Mouse (Mus musculus): Measurements from ENCODE around the gene Hist1h2ah. TPM values are rescaled to one million over a fixed set of nuclear protein-coding genes. Genes with fewer than 3 reads are reported as not detected.
A peak's percentile ranks its signal among the peaks of the same experiment; 100 is the strongest.

Hist1h2ah gene
- total RNA-seq, 2 experiments from 2014 or later = 11.4 to 25.4 TPM

DNA sequence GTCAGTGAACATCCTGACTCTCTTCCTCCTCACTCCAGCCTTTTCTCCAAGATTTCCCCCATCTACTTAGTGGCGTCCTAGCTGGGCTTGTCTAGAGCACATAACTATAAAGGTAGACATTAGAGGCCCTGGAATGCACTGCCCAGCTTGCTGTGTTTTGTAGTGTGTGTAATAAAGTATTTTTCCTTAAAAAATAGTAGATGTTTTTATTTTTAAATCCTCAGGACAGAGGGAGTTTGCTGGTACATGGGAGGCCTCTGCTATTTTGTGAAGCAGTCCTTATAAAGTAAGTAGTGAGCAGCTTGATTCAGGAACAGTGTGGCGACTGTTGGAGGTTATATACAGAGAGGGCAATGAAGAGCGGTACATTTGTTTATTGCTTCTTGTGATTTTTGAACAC, 26.7 kb downstream of the Hist1h2ah start:
- no peak for DNase-seq

DNA sequence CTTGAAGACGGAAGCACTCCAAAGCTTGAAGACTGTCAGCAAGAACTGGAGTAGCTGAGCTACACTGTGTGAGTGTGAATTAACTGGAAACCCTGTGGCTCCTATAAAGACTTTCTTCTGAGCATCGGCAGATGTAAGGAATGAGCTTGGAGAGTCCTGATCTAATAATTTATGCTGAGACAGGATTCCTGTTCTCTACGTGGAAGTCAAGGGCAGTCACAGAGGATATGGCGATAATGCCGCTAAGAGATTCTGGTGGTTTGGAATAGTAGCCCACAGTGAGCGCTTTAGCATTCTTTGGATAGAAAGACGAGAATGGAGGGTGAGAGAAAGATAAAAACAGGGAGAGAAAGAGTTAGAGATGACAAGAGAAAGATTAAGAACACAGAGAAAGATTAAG, 27.5 kb downstream of the Hist1h2ah start:
- DNase-seq = no peak

DNA sequence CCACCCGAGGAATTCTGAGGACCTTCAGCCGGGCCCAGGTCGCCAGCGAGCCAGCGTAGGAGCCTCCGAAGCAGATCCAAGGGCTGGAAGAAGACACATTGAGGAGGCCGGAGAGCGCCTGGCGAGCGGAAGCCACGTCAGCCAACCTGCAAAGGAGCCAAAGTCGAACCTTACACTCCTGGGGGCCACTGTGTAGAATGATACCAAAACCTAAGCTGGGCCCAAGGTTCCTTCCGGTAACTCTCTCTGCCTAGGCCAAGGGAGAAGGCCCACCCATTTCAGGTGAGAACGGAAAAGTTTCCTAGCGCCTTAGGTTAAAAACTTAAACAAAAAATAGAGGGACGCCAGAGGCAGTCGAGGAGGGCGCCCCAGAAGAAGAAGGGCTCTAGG, 28.3 kb downstream of the Hist1h2ah start:
- no peak for DNase-seq

DNA sequence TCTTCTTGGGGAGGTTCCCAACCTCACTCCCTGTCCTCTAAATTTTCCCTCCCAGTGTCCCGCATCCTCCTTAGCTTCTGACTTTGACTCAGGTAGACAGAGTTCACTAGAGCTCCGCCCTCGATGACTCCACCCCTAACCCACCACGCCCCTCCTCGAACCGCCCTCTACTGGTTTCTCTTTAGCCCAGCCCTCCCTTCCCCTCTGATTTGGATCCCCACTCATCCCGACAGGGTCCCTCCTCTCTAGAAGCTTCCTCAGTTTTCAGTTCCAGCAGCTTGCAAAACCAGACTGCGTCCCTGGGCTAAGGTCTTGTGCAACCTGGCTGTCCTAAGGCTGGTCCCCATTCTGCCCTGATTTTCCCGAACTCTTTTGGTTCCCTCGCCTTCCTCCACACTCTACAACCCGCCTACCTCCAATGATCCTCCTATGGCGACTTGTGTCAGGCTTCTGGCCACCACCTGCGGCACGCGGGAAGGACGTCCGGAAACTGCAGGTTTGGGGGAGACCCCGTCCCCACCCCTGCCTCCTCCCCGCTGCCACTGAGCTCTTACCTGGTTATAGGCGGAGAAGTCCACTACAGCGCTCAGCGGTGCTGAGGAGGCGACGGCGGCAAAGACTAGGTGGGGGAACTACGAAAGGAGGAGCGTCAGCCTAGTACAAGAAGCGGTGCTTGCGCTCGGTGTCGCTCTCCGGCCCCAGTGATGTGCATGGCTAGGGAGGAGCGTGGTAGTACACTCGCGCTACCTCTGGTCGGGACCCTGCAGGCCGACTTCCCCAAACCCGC, 28.8 kb downstream of the Hist1h2ah start:
- DNase-seq = peak in 1 of 2 experiments; percentile 32

DNA sequence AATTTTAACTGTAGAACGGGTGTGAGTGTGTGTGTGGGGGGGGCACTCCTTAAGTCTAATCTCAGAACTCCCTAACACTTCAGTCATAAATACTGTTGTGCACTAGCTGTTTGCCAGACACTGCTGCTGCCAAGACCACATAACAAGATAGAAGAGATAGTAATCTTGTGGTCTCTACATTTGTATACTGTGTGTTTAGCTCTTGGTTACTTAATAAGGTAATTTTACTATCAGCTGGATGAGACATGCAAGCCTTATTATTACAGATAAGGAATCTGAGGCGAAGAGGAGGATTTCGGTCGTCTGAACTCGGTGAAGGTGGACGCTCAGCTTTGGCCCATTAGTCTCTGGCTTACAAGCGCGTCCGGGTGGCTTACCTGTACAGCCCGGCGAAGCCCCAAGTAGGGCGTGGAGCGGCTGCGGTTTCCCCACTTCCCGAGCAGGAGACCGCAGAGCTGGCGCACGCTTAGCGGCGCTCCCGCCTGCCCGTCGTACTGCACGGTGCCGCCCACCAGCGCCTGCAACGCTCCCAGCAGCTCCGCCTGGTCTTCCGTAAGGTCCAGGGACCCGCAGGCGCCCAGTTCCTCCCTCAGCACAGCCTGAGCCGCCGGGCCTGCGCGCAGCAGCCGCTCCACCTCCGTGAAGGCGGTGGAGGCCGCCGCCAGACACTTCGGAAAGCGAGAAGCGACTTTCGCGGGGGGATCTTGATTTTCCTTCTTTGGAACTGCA, 29.6 kb downstream of the Hist1h2ah start:
- DNase-seq = peak in 1 of 2 experiments; percentile 34

DNA sequence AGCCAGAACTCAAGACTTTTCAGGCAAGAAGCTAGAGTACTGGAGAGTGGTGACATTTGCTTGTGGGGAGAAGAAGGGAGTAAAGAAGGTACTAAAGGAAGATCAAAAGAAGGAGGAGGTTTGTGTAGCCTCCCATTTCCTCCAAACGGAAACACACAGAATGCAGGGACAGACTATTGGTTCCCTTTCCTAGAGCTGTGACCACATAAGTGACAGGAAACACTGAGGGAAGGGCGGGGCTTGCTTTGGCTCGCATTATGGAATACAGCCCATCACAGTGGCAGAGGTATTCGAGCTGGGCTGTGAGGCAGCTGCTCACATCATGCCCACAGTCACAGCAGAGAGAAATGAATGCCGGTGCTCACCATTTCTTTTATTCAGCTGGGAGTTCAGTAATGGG, 33.5 kb downstream of the Hist1h2ah start:
- DNase-seq = no peak

GRCm38 (mm10) chr13:22001346-22001745, 34.0 kb downstream of the Hist1h2ah start:
- no peak for DNase-seq

GRCm38 (mm10) chr13:21999147-21999546, 36.2 kb downstream of the Hist1h2ah start:
- DNase-seq = no peak

DNA sequence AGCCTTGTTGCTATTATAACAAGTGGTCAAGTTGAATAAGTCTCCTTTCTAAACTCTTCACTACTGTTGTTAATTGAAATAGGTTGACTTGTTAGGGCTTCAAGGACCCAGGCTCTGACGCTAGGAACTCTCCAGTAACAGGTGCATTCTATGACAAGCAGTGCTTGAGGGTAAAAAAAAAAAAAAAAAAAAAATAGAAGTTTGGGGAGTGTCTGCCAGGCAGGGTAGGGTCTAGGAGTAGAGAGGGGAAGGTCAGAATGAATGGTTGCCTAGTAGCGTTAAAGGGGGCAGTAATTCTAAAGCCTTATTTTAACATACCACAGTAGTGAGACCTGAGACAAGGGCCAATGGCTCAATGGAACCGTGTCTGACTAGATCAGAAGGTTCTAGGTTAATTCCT, 37.0 kb downstream of the Hist1h2ah start:
- no peak for DNase-seq

- DNase-seq = no peak
Observed at GRCm38 (mm10) chr13:21997821-21998220, 37.5 kb downstream of the Hist1h2ah start.

DNA sequence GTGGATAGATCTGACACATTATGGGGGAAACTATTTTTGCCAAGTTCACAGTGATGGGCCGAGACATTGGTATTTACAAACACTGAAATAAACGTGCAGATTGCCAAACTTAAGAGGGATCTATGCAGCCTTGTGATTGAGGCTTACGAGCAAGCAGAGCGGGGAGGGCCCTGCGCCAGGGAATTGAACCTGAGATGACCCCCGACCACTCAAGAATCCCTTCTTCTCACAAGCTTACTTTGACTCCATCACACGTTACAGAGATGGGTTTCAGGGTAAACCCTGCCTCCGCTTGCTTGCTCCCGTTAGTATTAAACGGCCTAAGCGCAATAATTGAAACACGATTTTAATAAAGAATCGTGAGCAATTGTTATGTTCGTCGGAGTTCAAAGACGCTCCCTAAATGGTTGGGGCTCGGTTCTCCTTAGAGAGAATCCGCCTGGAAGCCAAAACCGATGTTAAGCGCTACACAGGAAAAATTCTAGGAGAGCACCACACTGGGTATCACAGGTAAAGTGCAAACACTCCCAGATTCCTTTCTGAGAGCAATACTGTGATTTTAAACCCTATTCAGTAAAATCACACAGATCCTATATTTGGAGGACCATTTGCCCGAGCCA, 38.1 kb downstream of the Hist1h2ah start:
- no peak for DNase-seq

DNA sequence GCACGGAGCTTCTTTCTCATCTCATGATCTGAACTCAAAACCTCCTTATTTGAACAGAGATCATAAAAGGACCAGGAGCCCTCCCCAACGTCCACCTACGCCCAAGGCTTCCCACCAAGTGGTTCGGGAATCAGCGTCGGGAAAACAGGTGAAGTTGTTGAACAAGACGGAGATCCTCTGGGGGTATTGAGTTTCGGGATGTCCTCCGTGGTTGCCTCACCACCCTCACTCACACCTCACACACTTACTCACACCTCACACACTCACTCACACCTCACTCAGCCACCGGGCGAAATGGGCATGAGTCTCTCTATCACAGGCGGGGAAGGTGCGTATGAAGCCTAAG, 38.6 kb downstream of the Hist1h2ah start:
- DNase-seq = no peak

DNA sequence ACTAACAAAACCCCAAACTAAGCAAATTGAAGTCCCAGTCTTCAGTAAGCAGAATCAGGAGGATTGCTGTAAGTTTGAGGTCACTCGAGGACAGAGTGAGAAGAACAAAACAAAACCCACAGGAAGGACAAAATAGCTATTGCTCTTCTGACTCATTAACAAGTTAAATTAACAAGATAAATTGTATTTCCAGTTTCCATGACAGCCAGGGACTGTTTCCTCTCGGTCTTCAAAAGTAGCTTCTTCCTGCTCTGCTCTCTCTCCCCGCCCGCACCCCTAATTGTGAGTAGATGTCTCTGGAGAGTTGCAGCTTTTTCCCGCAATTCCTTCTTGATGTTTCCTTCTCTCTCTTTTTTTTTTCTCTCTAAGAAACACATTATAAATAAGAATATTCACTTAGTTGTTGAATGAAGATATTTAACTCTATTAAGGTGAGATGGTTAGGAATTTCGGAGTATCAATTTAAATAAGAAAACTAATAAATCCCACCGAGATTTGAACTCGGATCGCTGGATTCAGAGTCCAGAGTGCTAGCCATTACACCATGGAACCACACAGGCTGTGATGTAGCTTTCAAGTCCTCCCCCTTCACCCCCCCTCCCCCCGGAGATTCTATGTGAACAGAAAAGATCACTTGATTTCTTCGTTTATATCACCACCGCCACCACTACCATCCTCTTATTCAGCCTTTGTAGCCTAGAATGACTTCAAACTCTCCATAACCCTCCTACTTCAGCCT, 39.1 kb downstream of the Hist1h2ah start:
- no peak for DNase-seq

- DNase-seq = no peak
Observed at GRCm38 (mm10) chr13:21995331-21995914, 39.9 kb downstream of the Hist1h2ah start.

- no peak for DNase-seq
Observed at GRCm38 (mm10) chr13:21994896-21995295, 40.5 kb downstream of the Hist1h2ah start.

- peak in 1 of 2 experiments; percentile 41 for DNase-seq
Observed at GRCm38 (mm10) chr13:21993957-21994738, 41.2 kb downstream of the Hist1h2ah start.

- DNase-seq = no peak
Observed at GRCm38 (mm10) chr13:21992550-21992949, 42.8 kb downstream of the Hist1h2ah start.

All from layer of hippocampus, postnatal 36 days (tissue).